Mouse (Mus musculus) intestine, embryonic 14.5 days (tissue): ENCODE data around the gene Atp5h. TPM values are rescaled to one million over a fixed set of nuclear protein-coding genes. Genes with fewer than 3 reads are reported as not detected.

Source experiments
- ATAC-seq: fragments of 200-750 bp; cut with Nextera tagmentation; replicated peaks from 2 replicates; pipeline ENCODE4 v1.8.0; 2017; ENCODE audit warnings: low read depth, moderate number of reproducible peaks, moderate TSS enrichment, moderate library complexity; ENCODE audit not compliant: low FRiP score, low TSS enrichment
- DNase-seq: peaks from one replicate; pipeline ENCODE4 v3.0.0-alpha.2; 2018; ENCODE audit warnings: low spot score
- H3K27ac ChIP-seq: fragments of 300-500 bp; sonication (generic); 2 replicates; pipeline ENCODE4 v1.5.1; 2014; ENCODE audit warnings: low read depth, mild to moderate bottlenecking, control low read depth
- H3K27me3 ChIP-seq: fragments of 300-500 bp; sonication (generic); replicated peaks from 2 replicates; pipeline ENCODE4 v1.6.1; 2014; ENCODE audit warnings: low read length, control low read depth; ENCODE audit not compliant: control insufficient read depth, insufficient read depth
- H3K36me3 ChIP-seq: fragments of 300-500 bp; sonication (generic); 2 replicates; pipeline ENCODE4 v1.6.1; 2014; ENCODE audit warnings: low read length, control low read depth; ENCODE audit not compliant: control insufficient read depth, insufficient read depth
- H3K4me1 ChIP-seq: fragments of 300-500 bp; sonication (generic); replicated peaks from 2 replicates; pipeline ENCODE4 v1.6.1; 2014; ENCODE audit warnings: low read length, control low read depth, mixed read lengths; ENCODE audit not compliant: control insufficient read depth, insufficient read depth
- H3K4me2 ChIP-seq: fragments of 300-500 bp; sonication (generic); 2 replicates; pipeline ENCODE4 v1.6.1; 2014; ENCODE audit warnings: low read length
- H3K4me3 ChIP-seq: fragments of 300-500 bp; sonication (generic); 2 replicates; pipeline ENCODE4 v1.5.1; 2014; ENCODE audit warnings: low read depth, low read length, control low read depth, mixed read lengths
- H3K9ac ChIP-seq: fragments of 300-500 bp; sonication (generic); 2 replicates; pipeline ENCODE4 v1.6.1; 2014; ENCODE audit warnings: mild to moderate bottlenecking, low read length
- H3K9me3 ChIP-seq: fragments of 300-500 bp; sonication (generic); 2 replicates; pipeline ENCODE4 v1.6.1; 2016; ENCODE audit warnings: low read length, control low read depth; ENCODE audit not compliant: control insufficient read depth
- WGBS: fragments of 180-500 bp; shearing (Covaris S2); extraction: QIAGEN DNeasy Blood & Tissue Kit; methylation state at CpG from one replicate; pipeline ENCODE4 v1.1.7; 2014; 5-methylcytosine and 5-hydroxymethylcytosine counted together
- polyA plus RNA-seq: library from polyadenylated mRNA; unstranded; fragments of >200 nt; fragmentation: Nextera tagmentation; extraction: Ambion mirVana; gene quantifications from 2 replicates; pipeline ENCODE4 v1.2.1, GENCODE M21; 2014

Atp5h gene
- polyA plus RNA-seq, 1 experiment from 2014 or later: 962 TPM

GRCm38 (mm10) chr11:115381743-115382539, 37.8 kb downstream of the Atp5h start, which contains the start of gene Cdr2l:
Cdr2l (plus strand) TSS chr11:115381916.
- WGBS: under 1% methylated on average over 74 of the region's 76 CpGs
- peak within 1 kb of the TSS; percentile 70 for H3K4me3 ChIP-seq

GRCm38 (mm10) chr11:115381276-115381675, 38.5 kb downstream of the Atp5h start:
- peaks cover 23% of the 10 kb centered on the region for H3K4me1 ChIP-seq
- H3K9ac ChIP-seq: no peak overlapping the region; the same call in 1 of the 2 replicates
- peak overlapping the region; percentile 70 for H3K4me3 ChIP-seq
- 9% methylated on average over 9 of the region's 9 CpGs for WGBS
- DNase-seq: no peak
- no peaks in the 10 kb centered on the region for H3K27me3 ChIP-seq
- ATAC-seq: no peak
- peaks cover 3% of the 10 kb centered on the region; the same call in 1 of the 2 replicates for H3K9me3 ChIP-seq
- peak overlapping the region; percentile 83 for H3K27ac ChIP-seq
- H3K4me2 ChIP-seq: peak overlapping the region; percentile 81
- H3K36me3 ChIP-seq: no peaks in the 10 kb centered on the region

More at GRCm38 (mm10) chr11:115381743-115382539, 37.8 kb downstream of the Atp5h start, which contains the start of gene Cdr2l:
- H3K27me3 ChIP-seq: no peaks in the 10 kb centered on the region
- peak within 1 kb of the TSS; percentile 83 for H3K27ac ChIP-seq
- peak; percentile 89 for ATAC-seq
- peaks cover 3% of the 10 kb centered on the region; the same call in 1 of the 2 replicates for H3K9me3 ChIP-seq
- H3K4me1 ChIP-seq: peaks cover 23% of the 10 kb centered on the region
- peak within 1 kb of the TSS; percentile 81 for H3K9ac ChIP-seq
- H3K4me2 ChIP-seq: peak within 1 kb of the TSS; percentile 81
- peak; percentile 89 for DNase-seq
- no peaks in the 10 kb centered on the region for H3K36me3 ChIP-seq

- H3K9me3 ChIP-seq: peaks cover 3% of the 10 kb centered on the region; the same call in 1 of the 2 replicates
- peaks cover 19% of the 10 kb centered on the region for H3K27me3 ChIP-seq
- no peaks in the 10 kb centered on the region for H3K36me3 ChIP-seq
- 81% methylated on average over 7 of the region's 7 CpGs for WGBS
- no peak for DNase-seq
- no peak overlapping the region for H3K4me2 ChIP-seq
- ATAC-seq: no peak
- no peak overlapping the region for H3K4me3 ChIP-seq
- peaks cover 12% of the 10 kb centered on the region; the same call in 1 of the 2 replicates for H3K4me1 ChIP-seq
- no peak overlapping the region for H3K9ac ChIP-seq
- H3K27ac ChIP-seq: no peak overlapping the region
These were observed 41.9 kb downstream of the Atp5h start for GRCm38 (mm10) chr11:115377854-115378253.

- ATAC-seq (no peak), DNase-seq (no peak)
- no peak overlapping the region for H3K9ac ChIP-seq
- H3K27ac ChIP-seq: no peak overlapping the region
- H3K4me3 ChIP-seq: no peak overlapping the region
- 84% methylated on average over 4 of the region's 4 CpGs for WGBS
- H3K4me2 ChIP-seq: no peak overlapping the region
- peaks cover 10% of the 10 kb centered on the region; the same call in 1 of the 2 replicates for H3K4me1 ChIP-seq
- H3K9me3 ChIP-seq: peaks cover 3% of the 10 kb centered on the region; the same call in 1 of the 2 replicates
- peaks cover 19% of the 10 kb centered on the region for H3K27me3 ChIP-seq
- H3K36me3 ChIP-seq: no peaks in the 10 kb centered on the region
These were observed 42.5 kb downstream of the Atp5h start for GRCm38 (mm10) chr11:115377254-115377653.

- DNase-seq (no peak), ATAC-seq (no peak)
- Histone ChIP-seq H3K4me3 (no peak overlapping the region), H3K27me3 (peaks cover 19% of the 10 kb centered on the region), H3K4me2 (no peak overlapping the region), H3K9me3 (peaks cover 3% of the 10 kb centered on the region; the same call in 1 of the 2 replicates), H3K9ac (no peak overlapping the region), H3K36me3 (no peaks in the 10 kb centered on the region), H3K4me1 (peaks cover 10% of the 10 kb centered on the region; the same call in 1 of the 2 replicates), H3K27ac (no peak overlapping the region)
- 63% methylated on average over 7 of the region's 7 CpGs for WGBS
These were observed 43.0 kb downstream of the Atp5h start for GRCm38 (mm10) chr11:115376722-115377121.

- H3K36me3 ChIP-seq: no peaks in the 10 kb centered on the region
- no peak overlapping the region for H3K4me3 ChIP-seq
- H3K4me2 ChIP-seq: no peak overlapping the region; the same call in 1 of the 2 replicates
- no peak overlapping the region for H3K27ac ChIP-seq
- peaks cover 6% of the 10 kb centered on the region; the same call in 1 of the 2 replicates for H3K4me1 ChIP-seq
- no peak overlapping the region; the same call in 1 of the 2 replicates for H3K9ac ChIP-seq
- peaks cover 3% of the 10 kb centered on the region; the same call in 1 of the 2 replicates for H3K9me3 ChIP-seq
- peaks cover 19% of the 10 kb centered on the region for H3K27me3 ChIP-seq
- 62% methylated on average over 12 of the region's 12 CpGs for whole genome bisulfite sequencing
- peak; percentile 58 for DNase-seq
- ATAC-seq: no peak
These were observed 44.9 kb downstream of the Atp5h start for GRCm38 (mm10) chr11:115374695-115375425.

GRCm38 (mm10) chr11:115373805-115374694, 45.7 kb downstream of the Atp5h start:
- Histone ChIP-seq H3K27ac (no peak overlapping the region), H3K36me3 (no peaks in the 10 kb centered on the region), H3K4me3 (peak overlapping the region; percentile 29), H3K27me3 (peaks cover 21% of the 10 kb centered on the region), H3K9ac (peak overlapping the region; percentile 39), H3K9me3 (peaks cover 3% of the 10 kb centered on the region; the same call in 1 of the 2 replicates), H3K4me2 (peak overlapping the region; percentile 64), H3K4me1 (peaks cover 6% of the 10 kb centered on the region; the same call in 1 of the 2 replicates)
- 2% methylated on average over 30 of the region's 30 CpGs for WGBS
- no peak for ATAC-seq
- DNase-seq: peak; percentile 76
